Mouse (Mus musculus) embryonic fibroblast, embryonic 13.5 days (primary cell): Measurements from ENCODE around the gene Chchd6. TPM values are rescaled to one million over a fixed set of nuclear protein-coding genes. Genes with fewer than 3 reads are reported as not detected.

Source experiments
- H3K27ac ChIP-seq: 2 replicates; pipeline ENCODE4 v1.5.1; 2012; ENCODE audit warnings: low read length, control low read depth, inconsistent platforms; ENCODE audit not compliant: insufficient read depth
- H3K4me1 ChIP-seq: 2 replicates; pipeline ENCODE4 v1.6.1; 2011; ENCODE audit warnings: low read length; ENCODE audit not compliant: control insufficient read depth, insufficient read depth
- H3K4me3 ChIP-seq: 2 replicates; pipeline ENCODE4 v1.5.1; 2011; ENCODE audit warnings: mild to moderate bottlenecking, control low read depth, low read length; ENCODE audit not compliant: insufficient read depth
- CTCF ChIP-seq: IDR thresholded peaks from 2 replicates; pipeline ENCODE4 v1.5.1; 2011; ENCODE audit warnings: mild to moderate bottlenecking, control low read depth, low read length, moderate library complexity, borderline replicate concordance; ENCODE audit not compliant: insufficient read depth
- POLR2A ChIP-seq: IDR thresholded peaks from 2 replicates; pipeline ENCODE4 v1.6.1; 2011; ENCODE audit warnings: low read depth, mild to moderate bottlenecking, control low read depth, low read length, moderate library complexity
- polyA plus RNA-seq: library from polyadenylated mRNA; stranded (reverse); fragments of >200 nt; gene quantifications from 2 replicates; pipeline ENCODE4 v1.2.4, GENCODE M21; 2011; ENCODE audit warnings: low read depth; ENCODE audit not compliant: missing spikeins, insufficient read length

The Chchd6 gene
- polyA plus RNA-seq, 1 experiment = 14.4 TPM

- TF ChIP-seq POLR2A (no peak), CTCF (no peak)
- no peak overlapping the region for H3K27ac ChIP-seq
- H3K4me1 ChIP-seq = peaks cover 14% of the 10 kb centered on the region; the same call in 1 of the 2 replicates
- no peak overlapping the region for H3K4me3 ChIP-seq
These were observed 236.3 kb downstream of the Chchd6 start for GRCm38 (mm10) chr6:89359192-89359591.

DNA sequence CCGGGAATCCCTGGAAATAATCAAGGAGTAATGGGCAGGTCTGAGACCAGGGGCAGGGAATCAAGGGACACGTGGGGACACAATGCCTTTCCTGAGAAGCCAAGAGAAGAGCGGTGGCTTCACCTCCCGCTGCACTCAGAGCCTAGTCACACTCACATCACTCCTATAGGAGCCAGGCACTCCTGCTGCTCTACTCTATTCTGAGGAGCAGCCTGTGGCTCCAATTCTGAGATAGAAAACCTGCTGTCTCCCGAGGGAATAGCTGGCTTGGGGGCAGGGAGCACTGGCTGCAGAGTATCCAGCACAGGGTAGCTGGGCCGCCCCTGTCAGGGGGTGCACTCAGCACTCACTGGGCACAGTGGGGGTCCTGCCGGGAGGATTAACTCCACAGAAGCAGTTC is 239.8 kb downstream of the Chchd6 start:
- Histone ChIP-seq H3K27ac (no peak overlapping the region), H3K4me1 (peaks cover 24% of the 10 kb centered on the region; the same call in 1 of the 2 replicates), H3K4me3 (no peak overlapping the region)
- TF ChIP-seq CTCF (no peak), POLR2A (no peak)

GRCm38 (mm10) chr6:89354726-89355125 is 240.7 kb downstream of the Chchd6 start:
- TF ChIP-seq POLR2A = no peak
- no peak for TF ChIP-seq CTCF
- no peak overlapping the region for H3K4me3 ChIP-seq
- H3K4me1 ChIP-seq = peaks cover 33% of the 10 kb centered on the region; the same call in 1 of the 2 replicates
- no peak overlapping the region for H3K27ac ChIP-seq

- TF ChIP-seq POLR2A = no peak
- TF ChIP-seq CTCF = no peak
- Histone ChIP-seq H3K4me3 (no peak overlapping the region), H3K4me1 (peaks cover 26% of the 10 kb centered on the region; the same call in 1 of the 2 replicates), H3K27ac (no peak overlapping the region)
These were observed 241.4 kb downstream of the Chchd6 start for GRCm38 (mm10) chr6:89354076-89354475.

DNA sequence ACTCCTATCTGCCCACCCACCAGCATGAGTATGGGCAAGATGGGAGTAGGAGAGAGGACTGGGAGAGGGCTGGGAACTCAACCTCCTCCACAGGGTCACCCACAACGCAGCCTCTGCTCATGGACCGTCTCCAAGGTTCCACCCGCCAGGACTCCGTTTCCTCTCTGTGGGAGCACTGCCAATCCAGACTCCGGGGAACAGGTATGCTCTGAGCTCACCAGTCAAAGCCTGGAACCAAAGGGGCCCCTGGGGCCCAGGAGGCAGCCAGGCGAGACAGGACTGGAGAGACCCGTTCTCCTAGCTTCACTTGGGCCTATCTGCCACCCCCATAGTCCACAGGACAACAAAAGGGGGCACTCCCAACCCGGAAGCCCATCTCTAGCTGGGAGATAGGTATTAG is 242.4 kb downstream of the Chchd6 start:
- no peak for TF ChIP-seq CTCF
- TF ChIP-seq POLR2A = no peak
- Histone ChIP-seq H3K4me1 (peaks cover 24% of the 10 kb centered on the region; the same call in 1 of the 2 replicates), H3K27ac (no peak overlapping the region), H3K4me3 (no peak overlapping the region)

DNA sequence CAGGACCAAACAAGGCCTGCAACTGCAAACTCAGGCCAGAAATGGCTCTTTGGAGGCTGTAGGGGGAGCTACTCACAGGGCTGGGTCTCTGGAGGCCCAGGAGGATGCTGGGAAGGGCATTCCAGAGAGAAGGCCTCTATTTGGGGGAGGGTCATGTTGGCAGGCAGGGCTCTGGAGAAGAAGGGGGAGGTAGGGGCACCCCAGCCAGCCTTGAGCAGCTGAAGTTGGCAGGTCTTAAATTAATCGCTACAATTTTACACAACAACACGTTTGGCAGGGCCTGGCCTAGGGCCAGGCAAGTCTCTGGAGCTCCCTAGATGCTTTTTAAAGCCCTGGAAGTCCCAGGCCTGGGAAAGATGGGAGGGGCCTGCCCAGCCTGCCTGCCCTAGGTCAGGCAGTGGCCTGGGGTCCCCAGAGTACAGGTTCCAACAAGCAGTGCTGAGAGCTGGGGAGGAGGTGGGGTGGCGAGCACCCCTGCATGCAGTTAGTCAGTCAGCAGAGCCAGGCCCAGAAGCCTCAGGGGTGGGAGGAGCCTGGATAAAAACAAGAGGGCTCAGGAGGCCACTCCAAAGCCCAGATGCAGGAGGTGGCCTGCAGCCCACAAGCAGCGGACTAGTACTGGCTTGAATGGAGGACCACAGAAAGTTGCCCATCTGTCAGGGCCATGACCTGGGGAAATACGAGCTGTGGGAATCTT is 243.9 kb downstream of the Chchd6 start:
- Histone ChIP-seq H3K4me3 (no peak overlapping the region), H3K4me1 (peaks cover 24% of the 10 kb centered on the region; the same call in 1 of the 2 replicates), H3K27ac (peak overlapping the region; percentile 32; the same call in 1 of the 2 replicates)
- TF ChIP-seq CTCF (no peak), POLR2A (no peak)

- Histone ChIP-seq H3K27ac (peak overlapping the region; percentile 4; the same call in 1 of the 2 replicates), H3K4me3 (no peak overlapping the region), H3K4me1 (peaks cover 31% of the 10 kb centered on the region)
- TF ChIP-seq POLR2A = no peak
- no peak for TF ChIP-seq CTCF
These were observed 244.9 kb downstream of the Chchd6 start for GRCm38 (mm10) chr6:89350520-89350919.

DNA sequence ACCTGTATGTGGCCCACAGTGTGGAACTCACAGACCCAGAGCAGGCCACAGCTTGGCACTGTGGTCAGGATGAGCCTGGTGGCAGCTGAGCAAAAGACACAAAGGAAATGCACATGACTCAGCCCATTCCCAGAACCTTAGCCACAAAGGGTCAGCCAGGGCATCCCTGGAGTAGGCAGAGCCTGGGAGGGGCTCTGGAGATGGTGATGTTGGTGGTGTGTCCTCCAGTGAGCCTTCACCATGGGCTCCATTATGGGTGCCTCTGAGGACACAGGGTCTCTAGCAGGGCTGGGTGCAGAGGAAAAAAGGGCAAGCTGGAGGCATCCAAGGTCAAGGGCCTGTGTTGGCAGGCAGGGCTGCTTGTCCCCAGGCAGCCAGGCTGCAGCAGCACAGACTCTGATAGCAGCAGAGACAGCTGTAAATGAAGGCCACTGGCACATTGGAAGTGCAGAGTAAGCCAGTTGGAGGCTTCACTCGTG is 245.4 kb downstream of the Chchd6 start:
- TF ChIP-seq POLR2A (no peak), CTCF (no peak)
- Histone ChIP-seq H3K4me1 (peaks cover 35% of the 10 kb centered on the region), H3K27ac (peak overlapping the region; percentile 4; the same call in 1 of the 2 replicates), H3K4me3 (no peak overlapping the region)

- Histone ChIP-seq H3K4me3 (no peak overlapping the region), H3K27ac (no peak overlapping the region), H3K4me1 (peaks cover 38% of the 10 kb centered on the region)
- TF ChIP-seq POLR2A = no peak
- TF ChIP-seq CTCF = no peak
These were observed 247.1 kb downstream of the Chchd6 start for GRCm38 (mm10) chr6:89348363-89348762.

DNA sequence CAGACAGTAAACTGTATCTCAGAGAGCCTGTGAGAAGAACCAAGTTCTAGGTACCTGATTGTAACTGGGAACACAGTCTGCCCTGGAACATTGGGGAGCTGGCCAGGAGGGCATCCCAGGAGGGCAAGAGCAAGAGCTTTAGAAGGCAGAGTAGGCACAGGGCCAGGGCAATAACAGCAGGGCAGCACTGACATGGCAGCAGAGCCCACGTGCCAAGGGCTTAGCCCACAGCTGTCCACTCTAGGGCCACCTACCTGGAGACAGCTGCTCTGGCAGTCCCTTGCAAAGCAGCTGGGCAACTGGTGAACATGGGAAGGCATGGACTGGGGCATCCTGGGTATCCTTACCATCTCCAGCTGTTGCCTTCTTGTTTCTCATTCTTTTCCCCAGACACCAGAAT is 247.7 kb downstream of the Chchd6 start:
- TF ChIP-seq POLR2A (no peak), CTCF (no peak)
- no peak overlapping the region for H3K27ac ChIP-seq
- H3K4me1 ChIP-seq = peaks cover 37% of the 10 kb centered on the region
- H3K4me3 ChIP-seq = no peak overlapping the region

GRCm38 (mm10) chr6:89345855-89346254 is 249.6 kb downstream of the Chchd6 start:
- no peak overlapping the region for H3K4me3 ChIP-seq
- H3K4me1 ChIP-seq = peaks cover 34% of the 10 kb centered on the region
- peak overlapping the region; percentile 96 for H3K27ac ChIP-seq
- TF ChIP-seq POLR2A = no peak
